Comparison of ENCODE assay signal across 8 mouse cellular contexts in the genomic region with DNA sequence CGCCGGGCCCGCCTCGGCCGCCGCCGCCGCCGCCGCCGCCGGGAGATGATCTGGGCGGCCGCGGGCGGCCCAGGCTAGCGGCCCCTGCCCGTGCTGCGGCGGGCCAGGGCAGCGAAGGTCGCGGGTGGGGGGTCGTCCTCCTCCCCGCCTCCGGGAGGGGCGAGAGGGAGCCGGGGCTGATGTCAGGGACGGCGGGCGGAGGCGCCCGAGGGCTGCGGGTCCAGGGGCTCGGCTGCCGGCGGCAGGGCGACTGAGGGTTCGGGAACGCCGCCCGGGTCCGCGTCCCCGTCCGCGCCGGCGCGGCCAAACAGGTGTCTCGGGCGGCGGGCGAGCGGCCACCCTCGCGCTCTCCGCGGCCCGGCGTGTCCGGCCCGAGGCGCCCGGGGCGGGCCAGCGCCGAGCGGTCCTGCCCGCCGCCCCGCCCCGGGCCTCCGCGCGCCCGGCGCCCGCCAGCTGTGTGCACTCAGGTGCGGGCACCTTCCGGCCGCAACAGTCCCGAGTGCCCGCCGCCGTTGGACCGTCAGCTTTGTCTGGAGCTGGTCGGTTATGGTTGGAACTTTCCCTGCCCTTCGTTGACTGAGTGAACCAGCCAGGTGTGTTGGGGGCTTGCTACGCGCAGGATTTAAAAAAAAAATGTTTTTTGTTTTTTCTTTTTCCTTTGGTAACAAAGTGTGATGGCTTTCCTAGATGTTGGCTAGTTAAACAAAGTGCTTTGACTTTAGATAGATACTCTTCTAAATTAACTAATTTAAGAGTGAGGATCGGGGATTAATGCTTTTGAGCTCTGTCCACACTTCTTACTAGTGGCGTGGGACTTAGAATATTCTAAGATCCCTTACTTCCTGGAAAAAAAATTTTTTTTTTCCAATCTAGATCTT. TPM values are rescaled to one million over a fixed set of nuclear protein-coding genes. Genes with fewer than 3 reads are reported as not detected.
DNase-seq lines count a peak whose midpoint lies in the region; ATAC-seq and TF ChIP-seq lines count a peak whose summit lies in the region.

TSS of gene C1galt1 (plus strand) at position 41 of the 878 bp plus-strand sequence.

- peak within 1 kb of the TSS; percentile 92 for H3K27ac ChIP-seq in heart, embryonic 13.5 days (replicated peaks)
- H3K27ac ChIP-seq in kidney, embryonic 16.5 days (ENCODE audit: low read length) = peak within 1 kb of the TSS; percentile 92
- peak within 1 kb of the TSS; percentile 94 for H3K27ac ChIP-seq in lung, embryonic 14.5 days (ENCODE audit: low read depth)
- H3K27ac ChIP-seq in olfactory bulb, adult 2 months (ENCODE audit: insufficient read depth, low read depth, low read length) = peak within 1 kb of the TSS; percentile 85

- no peaks in the 10 kb centered on the region for H3K36me3 ChIP-seq in heart, embryonic 13.5 days
- H3K36me3 ChIP-seq in kidney, embryonic 16.5 days (ENCODE audit: insufficient read depth, low read length) = no peaks in the 10 kb centered on the region
- H3K36me3 ChIP-seq in lung, embryonic 14.5 days (ENCODE audit: insufficient read depth) = no peaks in the 10 kb centered on the region

- WGBS in heart, embryonic 13.5 days = 1% methylated on average over 58 of the region's 93 CpGs
- WGBS in kidney, embryonic 16.5 days = 2% methylated on average over 24 of the region's 93 CpGs
- WGBS in lung, embryonic 14.5 days = under 1% methylated on average over 60 of the region's 93 CpGs
- WGBS in olfactory bulb, adult 2 months = 6% methylated on average over 89 of the region's 93 CpGs

- H3K4me3 ChIP-seq in heart, embryonic 13.5 days = peak within 1 kb of the TSS; percentile 70
- peak within 1 kb of the TSS; percentile 81 for H3K4me3 ChIP-seq in kidney, embryonic 16.5 days (ENCODE audit: low read length)
- peak within 1 kb of the TSS; percentile 78 for H3K4me3 ChIP-seq in lung, embryonic 14.5 days (ENCODE audit: low read depth, low read length)
- H3K4me3 ChIP-seq in olfactory bulb, adult 2 months (ENCODE audit: insufficient read depth, low read depth, low read length) = peak within 1 kb of the TSS; percentile 100

- peak within 1 kb of the TSS; percentile 74 for H3K4me2 ChIP-seq in heart, embryonic 13.5 days
- H3K4me2 ChIP-seq in kidney, embryonic 16.5 days (replicated peaks; ENCODE audit: low read depth, low read length) = peak within 1 kb of the TSS; percentile 56
- peak within 1 kb of the TSS; percentile 69 for H3K4me2 ChIP-seq in lung, embryonic 14.5 days

- TF ChIP-seq CTCF in lung, embryonic 14.5 days (IDR thresholded peaks at IDR 0.05; ENCODE audit: low read depth) = no peak
- TF ChIP-seq CTCF in olfactory bulb, adult 2 months (IDR thresholded peaks at IDR 0.05; ENCODE audit: insufficient read depth, low read depth, low read length) = no peak

- peaks cover 31% of the 10 kb centered on the region for H3K4me1 ChIP-seq in heart, embryonic 13.5 days
- H3K4me1 ChIP-seq in kidney, embryonic 16.5 days (ENCODE audit: insufficient read depth, low read length) = peaks cover 25% of the 10 kb centered on the region
- peaks cover 5% of the 10 kb centered on the region; the same call in 1 of the 2 replicates for H3K4me1 ChIP-seq in lung, embryonic 14.5 days (ENCODE audit: insufficient read depth)
- H3K4me1 ChIP-seq in olfactory bulb, adult 2 months (ENCODE audit: control insufficient read depth, insufficient read depth, low read length) = peaks cover 10% of the 10 kb centered on the region

- peak; percentile 84 for ATAC-seq in heart, embryonic 13.5 days (ENCODE audit: extremely low read depth, insufficient number of reproducible peaks, low FRiP score, low TSS enrichment)
- ATAC-seq in kidney, embryonic 16.5 days (ENCODE audit: low FRiP score, low TSS enrichment) = peak; percentile 92
- ATAC-seq in lung, embryonic 14.5 days (ENCODE audit: insufficient read depth) = peak; percentile 81

- H3K9ac ChIP-seq in heart, embryonic 13.5 days = peak within 1 kb of the TSS; percentile 91
- peak within 1 kb of the TSS; percentile 94 for H3K9ac ChIP-seq in kidney, embryonic 16.5 days (replicated peaks; ENCODE audit: low read length)
- peak within 1 kb of the TSS; percentile 87 for H3K9ac ChIP-seq in lung, embryonic 14.5 days

- peak; percentile 70; the same call in 1 of the 2 replicates for TF ChIP-seq POLR2A in olfactory bulb, adult 2 months (IDR thresholded peaks at IDR 0.05; ENCODE audit: insufficient read depth, low read depth, low read length)

- peak; percentile 53 for DNase-seq in urinary bladder, adult 2 months (ENCODE audit: low spot score)
- no peak for DNase-seq in urinary bladder, postnatal 10 days (ENCODE audit: low spot score)
- DNase-seq in embryo, embryonic 11 days = peak; percentile 61
- peak; percentile 58 for DNase-seq in lung, embryonic 14.5 days
- DNase-seq in c-Kit-positive CD71-positive TER-119-positive erythroid progenitor cells, embryonic 14.5 days (ENCODE audit: low spot score) = no peak

- no peaks in the 10 kb centered on the region for H3K27me3 ChIP-seq in heart, embryonic 13.5 days (replicated peaks)
- no peaks in the 10 kb centered on the region for H3K27me3 ChIP-seq in kidney, embryonic 16.5 days (ENCODE audit: insufficient read depth, low read length)
- H3K27me3 ChIP-seq in lung, embryonic 14.5 days (ENCODE audit: insufficient read depth, low read length) = no peaks in the 10 kb centered on the region

- no peaks in the 10 kb centered on the region for H3K9me3 ChIP-seq in heart, embryonic 13.5 days
- H3K9me3 ChIP-seq in kidney, embryonic 16.5 days (ENCODE audit: low read length) = no peaks in the 10 kb centered on the region
- no peaks in the 10 kb centered on the region for H3K9me3 ChIP-seq in lung, embryonic 14.5 days (ENCODE audit: low read depth, low read length)

RNA-seq across cellular contexts. Expression of gene C1galt1, which starts in this region (rescaled TPM):
- 19.3 and 22.1 TPM in 2 replicates for polyA plus RNA-seq in urinary bladder, adult 2 months (2012; rRNA removed)
- polyA plus RNA-seq in heart, embryonic 13.5 days (2015; fragmentation: Nextera tagmentation; extraction: Ambion mirVana) = 2.4 and 2.8 TPM in 2 replicates
- 2.7 and 3.4 TPM in 2 replicates for polyA plus RNA-seq in kidney, embryonic 16.5 days (2015; fragmentation: Nextera tagmentation; extraction: Ambion mirVana)
- 4.7 and 5.6 TPM in 2 replicates for polyA plus RNA-seq in lung, embryonic 14.5 days (2014; fragmentation: Nextera tagmentation; extraction: Ambion mirVana)
- not detected in 2 replicates for polyA plus RNA-seq in olfactory bulb, adult 2 months (2012; ENCODE audit: insufficient read depth, insufficient read length, low replicate concordance, missing spikeins)

Comparison
In these comparisons a context has a peak if more than half of its experiments do, and no peak if none do; other contexts are left out.
1. DNase-seq: peak in urinary bladder, adult 2 months (single experiment), embryo, embryonic 11 days (single experiment) and lung, embryonic 14.5 days (single experiment); none in urinary bladder, postnatal 10 days (single experiment) and c-Kit-positive CD71-positive TER-119-positive erythroid progenitor cells, embryonic 14.5 days (single experiment).
2. Peak in every context shown above with its lines, with median percentiles within 50 percentile points of each other: ATAC-seq, H3K27ac ChIP-seq, H3K4me2 ChIP-seq, H3K4me3 ChIP-seq and H3K9ac ChIP-seq.